ENCODE assay signal across 23 mouse cellular contexts in the genomic region with DNA sequence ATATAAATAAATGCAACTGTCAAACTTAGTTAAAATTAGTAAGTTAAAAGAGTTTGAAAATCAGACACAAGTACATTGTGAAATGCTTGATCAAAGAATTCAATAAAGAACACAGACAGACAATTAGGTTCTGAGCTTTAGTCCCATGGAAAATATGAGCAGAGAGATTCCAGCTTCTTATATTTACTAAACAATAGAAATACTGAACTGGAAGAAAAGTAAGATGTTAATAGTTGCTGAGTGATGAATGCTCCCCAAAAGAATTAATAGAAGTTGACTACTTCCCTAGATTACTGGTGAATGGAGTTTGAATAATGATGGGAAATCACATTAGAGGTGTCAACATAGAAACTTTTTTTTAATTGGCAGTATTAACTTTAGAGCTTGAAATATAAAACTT.
DNase-seq lines count a peak whose midpoint lies in the region; ATAC-seq lines count a peak whose summit lies in the region.
"Had no signal": no experiment of that assay in that cellular context is flagged by ENCODE, and none has a peak within 500 bp of the region (broad histone marks: within the 10 kb centered on the region; RNA-seq: fewer than 3 reads in every experiment).

No protein-coding gene starts in this region.

- no peaks in the 10 kb centered on the region for H3K4me1 ChIP-seq in embryonic facial prominence, embryonic 14.5 days (ENCODE audit: control insufficient read depth, insufficient read depth, low read length)
- no peaks in the 10 kb centered on the region for H3K4me1 ChIP-seq in embryonic facial prominence, embryonic 10.5 days

- peaks cover 13% of the 10 kb centered on the region for H3K9me3 ChIP-seq in embryonic facial prominence, embryonic 14.5 days (ENCODE audit: control insufficient read depth, low read length)
- H3K9me3 ChIP-seq in embryonic facial prominence, embryonic 10.5 days: no peaks in the 10 kb centered on the region
- H3K9me3 ChIP-seq: G1E had no signal

- H3K9ac ChIP-seq in embryonic facial prominence, embryonic 14.5 days (ENCODE audit: low read depth, low read length): no peak overlapping the region

- H3K36me3 ChIP-seq in embryonic facial prominence, embryonic 14.5 days (ENCODE audit: control insufficient read depth, insufficient read depth, low read length): no peaks in the 10 kb centered on the region
- H3K36me3 ChIP-seq in embryonic facial prominence, embryonic 10.5 days (replicated peaks): no peaks in the 10 kb centered on the region
- H3K36me3 ChIP-seq: G1E had no signal

- no peak for ATAC-seq in embryonic facial prominence, embryonic 14.5 days (ENCODE audit: low read depth)
- ATAC-seq: activated CD4-positive, CD25-positive, alpha-beta regulatory T cell, adult 4 months; CD4-positive, CD25-positive, alpha-beta regulatory T cell, adult 4 months; Patski had no signal

- H3K4me2 ChIP-seq in embryonic facial prominence, embryonic 14.5 days (ENCODE audit: low read depth, low read length): no peak overlapping the region

- H3K27me3 ChIP-seq in embryonic facial prominence, embryonic 14.5 days (replicated peaks; ENCODE audit: control insufficient read depth, insufficient read depth, low read length): no peaks in the 10 kb centered on the region
- no peaks in the 10 kb centered on the region for H3K27me3 ChIP-seq in embryonic facial prominence, embryonic 10.5 days (replicated peaks; ENCODE audit: low read depth, poor library complexity, severe bottlenecking)
- H3K27me3 ChIP-seq: CH12.LX, Patski had no signal

- peak; percentile 4 for DNase-seq in embryonic facial prominence, embryonic 14.5 days (ENCODE audit: low spot score)
- DNase-seq in embryonic facial prominence, embryonic 10.5 days (ENCODE audit: low spot score): no peak
- DNase-seq in Muller cell, postnatal 12 days (ENCODE audit: inconsistent ontology term): peak; percentile 63
- peak; percentile 65 for DNase-seq in retina, embryonic 14.5 days (ENCODE audit: low spot score)
- DNase-seq in retina, postnatal 1 day: peak; percentile 69
- no peak for DNase-seq in cerebellum, adult 11 months
- no peak for DNase-seq in urinary bladder, postnatal 36 days (ENCODE audit: low spot score in 2 of 2)
- no peak for DNase-seq in adrenal gland, postnatal 36 days
- DNase-seq: adrenal gland, adult 2 months; adrenal gland, adult 8-10 months; adrenal gland, postnatal 10 days; adrenal gland, postnatal 14 days; adrenal gland, postnatal 25 days; B cell, adult 2 months; cerebellum, adult 11-12 months; cerebellum, adult 18-20 months; cerebellum, adult 2 months; cerebellum, adult 8-10 months had no signal

- no peak overlapping the region for H3K4me3 ChIP-seq in embryonic facial prominence, embryonic 14.5 days (ENCODE audit: low read depth, low read length)
- no peak overlapping the region for H3K4me3 ChIP-seq in embryonic facial prominence, embryonic 10.5 days

- no peak overlapping the region for H3K27ac ChIP-seq in embryonic facial prominence, embryonic 14.5 days (replicated peaks; ENCODE audit: low read depth, low read length)
- no peak overlapping the region for H3K27ac ChIP-seq in embryonic facial prominence, embryonic 10.5 days (replicated peaks)

Comparison
In these comparisons a context has a peak if more than half of its experiments do, and no peak if none do; other contexts are left out.
1. DNase-seq: peak in embryonic facial prominence, embryonic 14.5 days (single experiment), Muller cell, postnatal 12 days (single experiment), retina, embryonic 14.5 days (single experiment) and retina, postnatal 1 day (single experiment); none in embryonic facial prominence, embryonic 10.5 days (single experiment), cerebellum, adult 11 months (single experiment), urinary bladder, postnatal 36 days (0 of 2) and adrenal gland, postnatal 36 days (0 of 2).